Mouse (Mus musculus) megakaryocyte, embryonic 14.5 days (primary cell): ENCODE results near the gene Me3. TPM values are rescaled to one million over a fixed set of nuclear protein-coding genes. Genes with fewer than 3 reads are reported as not detected.

Experiments used
- H3K27me3 ChIP-seq: replicated peaks from 2 replicates; pipeline ENCODE3; 2012; ENCODE audit warnings: inconsistent platforms
- H3K36me3 ChIP-seq: replicated peaks from 2 replicates; pipeline ENCODE3; 2012; ENCODE audit warnings: low read length, inconsistent platforms, mixed read lengths
- H3K4me1 ChIP-seq: 2 replicates; pipeline ENCODE4 v1.6.1; 2012; ENCODE audit warnings: inconsistent platforms
- H3K4me3 ChIP-seq: replicated peaks from 2 replicates; pipeline ENCODE3; 2012; ENCODE audit warnings: moderate library complexity, mild to moderate bottlenecking, inconsistent platforms
- H3K9me3 ChIP-seq: 2 replicates; pipeline ENCODE4 v1.6.1; 2012; ENCODE audit warnings: inconsistent platforms
- FLI1 ChIP-seq: IDR thresholded peaks from 2 replicates; pipeline ENCODE4 v1.6.1; 2012; ENCODE audit warnings: low read length, inconsistent platforms, mixed read lengths
- GATA1 ChIP-seq: IDR thresholded peaks from 3 replicates; pipeline ENCODE4 v1.6.1; 2012; ENCODE audit warnings: mixed read lengths, low read length, inconsistent platforms, borderline replicate concordance
- polyA plus RNA-seq: library from polyadenylated mRNA; stranded (reverse); fragments of >175 nt; gene quantifications from 2 replicates; pipeline ENCODE4 v1.2.3, GENCODE M21; 2012; ENCODE audit warnings: low replicate concordance; ENCODE audit not compliant: insufficient read depth

The Me3 gene
- polyA plus RNA-seq, 1 experiment = not detected

DNA sequence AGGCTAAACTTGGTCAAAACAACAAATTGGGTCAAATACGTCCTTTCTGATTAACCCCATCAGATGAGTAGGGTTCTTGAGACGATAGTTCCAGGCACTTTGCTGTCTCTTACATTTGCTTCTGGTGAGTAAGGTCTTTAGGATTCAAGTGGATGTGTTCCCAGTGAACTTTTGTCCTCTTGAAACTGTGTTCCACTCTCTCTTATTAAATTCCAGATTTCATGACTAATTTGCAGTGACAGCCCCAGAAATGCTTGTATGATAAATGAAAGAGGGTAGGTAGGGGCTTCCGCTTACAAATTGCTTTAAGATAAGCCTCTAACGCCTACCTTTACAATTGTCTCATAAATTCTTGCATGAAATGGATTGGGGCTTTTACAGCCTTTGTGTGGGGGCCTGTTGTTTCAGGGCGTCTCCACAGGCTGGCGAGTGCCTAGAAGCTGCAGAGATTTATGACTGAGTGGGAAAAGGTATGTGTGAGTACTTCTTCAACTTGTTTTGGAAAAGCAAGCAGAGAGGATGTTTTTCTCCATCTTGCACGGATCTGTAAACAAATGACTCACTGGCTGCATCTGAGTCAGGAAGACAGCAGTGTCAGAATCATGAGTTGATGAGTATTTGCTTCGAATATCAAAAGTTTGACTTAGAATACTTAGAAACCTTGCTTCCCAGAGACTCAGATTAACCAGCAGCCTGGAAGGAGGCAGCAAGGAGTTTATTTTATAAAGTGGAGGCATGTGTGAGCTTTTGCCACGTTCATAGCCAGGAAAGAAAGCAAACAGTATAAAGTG lies 137.1 kb downstream of the Me3 start:
- no peaks in the 10 kb centered on the region for H3K9me3 ChIP-seq

DNA sequence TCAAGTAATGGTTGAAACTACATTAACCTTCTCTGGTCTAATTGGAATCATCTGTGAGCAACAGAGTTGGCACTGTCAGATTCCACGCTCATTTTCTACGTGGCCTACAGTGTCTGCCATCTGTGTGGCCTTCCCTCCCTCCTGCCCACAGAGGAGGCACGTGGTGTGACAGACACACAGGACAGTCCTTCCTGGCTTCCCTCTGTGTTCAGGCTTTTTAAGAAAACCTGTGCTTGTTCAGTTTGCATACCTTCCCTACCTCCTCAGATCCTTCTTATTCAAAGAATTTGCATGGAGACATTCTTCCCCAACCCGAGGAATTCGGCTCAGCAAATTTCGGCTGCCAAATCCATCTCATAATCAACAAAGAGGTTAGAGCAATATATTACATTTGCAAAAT lies 137.8 kb downstream of the Me3 start:
- Histone ChIP-seq H3K9me3 (no peaks in the 10 kb centered on the region), H3K4me1 (peaks cover 4% of the 10 kb centered on the region; the same call in 1 of the 2 replicates), H3K27me3 (peaks cover 3% of the 10 kb centered on the region), H3K4me3 (no peak overlapping the region), H3K36me3 (no peaks in the 10 kb centered on the region)
- TF ChIP-seq FLI1 (no peak), GATA1 (no peak)

More for the DNA sequence above, 137.1 kb downstream of the Me3 start:
- no peaks in the 10 kb centered on the region for H3K36me3 ChIP-seq
- no peak overlapping the region for H3K4me3 ChIP-seq
- TF ChIP-seq GATA1 (no peak), FLI1 (no peak)
- peaks cover 4% of the 10 kb centered on the region; the same call in 1 of the 2 replicates for H3K4me1 ChIP-seq
- peaks cover 2% of the 10 kb centered on the region for H3K27me3 ChIP-seq

- H3K4me3 ChIP-seq = no peak overlapping the region
- H3K4me1 ChIP-seq = peaks cover 4% of the 10 kb centered on the region; the same call in 1 of the 2 replicates
- no peaks in the 10 kb centered on the region for H3K36me3 ChIP-seq
- no peak for TF ChIP-seq FLI1
- TF ChIP-seq GATA1 = no peak
- 0 out of 2 replicates have a peak, but pooled peaks cover 1% of the 10 kb centered on the region for H3K9me3 ChIP-seq
- peaks cover 3% of the 10 kb centered on the region for H3K27me3 ChIP-seq
Observed at GRCm38 (mm10) chr7:89772906-89773305, 140.7 kb downstream of the Me3 start.

DNA sequence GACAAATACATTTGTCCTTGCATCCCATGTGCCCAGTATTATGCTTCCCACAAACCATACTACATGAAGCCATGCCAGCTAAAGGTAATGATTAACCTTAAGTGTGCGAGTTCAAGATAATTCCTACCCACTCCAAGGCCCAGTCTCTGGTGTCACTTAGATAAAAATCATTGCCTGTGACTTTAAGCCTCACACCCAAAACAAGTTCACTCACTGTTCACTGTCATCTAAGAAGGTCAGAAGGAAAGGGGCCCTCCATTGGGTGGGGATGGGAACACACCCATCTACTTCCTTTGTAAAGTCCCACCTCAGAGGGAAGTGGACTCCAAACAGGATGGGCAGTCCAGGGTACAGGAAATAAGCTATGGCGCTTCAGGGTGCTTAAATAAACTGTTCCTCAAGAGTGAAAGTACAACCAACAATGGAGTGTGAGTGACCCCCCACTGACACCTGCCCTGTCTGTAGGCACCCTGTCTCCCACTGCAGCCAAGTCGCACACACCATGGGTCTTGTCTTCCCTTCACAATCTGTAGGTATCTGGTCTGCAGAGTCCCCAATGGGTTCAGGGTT lies 141.2 kb downstream of the Me3 start:
- Histone ChIP-seq H3K4me3 (peak overlapping the region; percentile 51), H3K27me3 (peaks cover 3% of the 10 kb centered on the region), H3K4me1 (peaks cover 4% of the 10 kb centered on the region; the same call in 1 of the 2 replicates), H3K9me3 (0 out of 2 replicates have a peak, but pooled peaks cover 3% of the 10 kb centered on the region), H3K36me3 (no peaks in the 10 kb centered on the region)
- TF ChIP-seq FLI1 = no peak
- TF ChIP-seq GATA1 = no peak

- Histone ChIP-seq H3K36me3 (no peaks in the 10 kb centered on the region), H3K9me3 (0 out of 2 replicates have a peak, but pooled peaks cover 3% of the 10 kb centered on the region), H3K4me3 (no peak overlapping the region), H3K27me3 (peaks cover 3% of the 10 kb centered on the region), H3K4me1 (peaks cover 4% of the 10 kb centered on the region; the same call in 1 of the 2 replicates)
- TF ChIP-seq FLI1 (no peak), GATA1 (no peak)
Observed at GRCm38 (mm10) chr7:89773926-89774325, 141.7 kb downstream of the Me3 start.

- no peak for TF ChIP-seq FLI1
- no peak for TF ChIP-seq GATA1
- peaks cover 3% of the 10 kb centered on the region for H3K27me3 ChIP-seq
- 0 out of 2 replicates have a peak, but pooled peaks cover 3% of the 10 kb centered on the region for H3K9me3 ChIP-seq
- peaks cover 4% of the 10 kb centered on the region; the same call in 1 of the 2 replicates for H3K4me1 ChIP-seq
- no peak overlapping the region for H3K4me3 ChIP-seq
- H3K36me3 ChIP-seq = no peaks in the 10 kb centered on the region
Observed at GRCm38 (mm10) chr7:89775848-89776247, 143.7 kb downstream of the Me3 start.

- H3K9me3 ChIP-seq = 0 out of 2 replicates have a peak, but pooled peaks cover 3% of the 10 kb centered on the region
- no peaks in the 10 kb centered on the region for H3K27me3 ChIP-seq
- TF ChIP-seq FLI1 (no peak), GATA1 (no peak)
- H3K4me1 ChIP-seq = no peaks in the 10 kb centered on the region
- no peaks in the 10 kb centered on the region for H3K36me3 ChIP-seq
- no peak overlapping the region for H3K4me3 ChIP-seq
Observed at GRCm38 (mm10) chr7:89781391-89781790, 149.2 kb downstream of the Me3 start.

DNA sequence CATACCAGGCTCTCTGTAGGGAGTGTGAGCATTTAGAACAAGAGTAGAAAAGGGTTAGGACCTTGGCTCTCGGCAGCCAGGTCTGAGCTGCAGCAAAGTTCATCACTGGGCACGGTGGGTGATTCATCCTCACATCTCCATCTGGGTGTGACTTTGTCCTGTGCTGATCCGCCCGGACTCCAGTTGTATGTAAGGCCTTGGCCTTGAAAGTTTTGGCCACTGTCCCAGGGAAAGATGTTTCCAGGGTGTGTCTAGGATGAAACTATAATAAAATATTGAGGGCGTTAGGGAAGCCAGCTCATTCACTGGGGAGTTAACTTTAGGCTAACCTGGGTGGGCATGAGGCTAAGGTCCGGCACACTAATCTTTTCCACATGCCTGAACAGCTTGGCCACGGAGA lies 155.5 kb downstream of the Me3 start:
- no peaks in the 10 kb centered on the region for H3K9me3 ChIP-seq
- H3K36me3 ChIP-seq = no peaks in the 10 kb centered on the region
- no peak for TF ChIP-seq GATA1
- no peak for TF ChIP-seq FLI1

GRCm38 (mm10) chr7:89792576-89792975 lies 160.4 kb downstream of the Me3 start:
- Histone ChIP-seq H3K36me3 (no peaks in the 10 kb centered on the region), H3K4me1 (no peaks in the 10 kb centered on the region), H3K4me3 (no peak overlapping the region), H3K27me3 (peaks cover 7% of the 10 kb centered on the region), H3K9me3 (peaks cover 7% of the 10 kb centered on the region; the same call in 1 of the 2 replicates)
- TF ChIP-seq FLI1 (no peak), GATA1 (no peak)

More for the DNA sequence above, 155.5 kb downstream of the Me3 start:
- no peak overlapping the region for H3K4me3 ChIP-seq
- no peaks in the 10 kb centered on the region for H3K27me3 ChIP-seq
- no peaks in the 10 kb centered on the region for H3K4me1 ChIP-seq

DNA sequence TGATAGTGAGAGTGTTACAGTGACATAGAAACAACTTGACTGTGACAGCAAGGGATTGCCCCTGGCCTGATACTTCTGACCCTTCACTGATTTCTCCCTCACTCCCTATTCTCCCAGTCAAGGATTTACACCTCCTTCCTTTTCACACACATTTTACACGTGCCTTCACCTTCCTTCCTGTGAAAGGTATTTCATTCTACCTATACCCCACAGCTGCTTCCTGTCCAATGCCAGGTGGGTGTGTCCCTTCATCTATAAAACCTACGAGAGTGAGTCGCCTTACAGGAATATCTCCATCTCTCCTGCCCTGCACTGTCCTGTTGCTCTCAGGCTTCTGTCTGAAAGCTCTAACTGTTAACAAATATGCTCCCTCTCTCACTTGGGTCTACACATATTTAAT lies 163.2 kb downstream of the Me3 start:
- TF ChIP-seq GATA1 (no peak), FLI1 (no peak)
- Histone ChIP-seq H3K36me3 (no peaks in the 10 kb centered on the region), H3K9me3 (peaks cover 7% of the 10 kb centered on the region; the same call in 1 of the 2 replicates), H3K4me1 (no peaks in the 10 kb centered on the region), H3K4me3 (no peak overlapping the region), H3K27me3 (peaks cover 7% of the 10 kb centered on the region)
